Mouse (Mus musculus): ENCODE results near the gene Nr2e1.
A peak's percentile ranks its signal among the peaks of the same experiment; 100 is the strongest.

Nr2e1 gene

GRCm38 (mm10) chr10:42613639-42614381, 30.4 kb upstream of the Nr2e1 start:
- no peaks in the 10 kb centered on the region for H3K9me3 ChIP-seq (ENCODE audit: low read length)
- H3K4me3 ChIP-seq (replicated peaks; ENCODE audit: low read length), result peak overlapping the region; percentile 55; the same call in 1 of the 2 replicates
- H3K27me3 ChIP-seq (ENCODE audit: insufficient read depth, low read length), result peaks cover 79% of the 10 kb centered on the region
- TF ChIP-seq POU5F1 (IDR thresholded peaks at IDR 0.05; ENCODE audit: borderline replicate concordance, low read length) (no peak), CTCF (conservative IDR thresholded peaks at IDR 0.05; ENCODE audit: low read length) (no peak), NANOG (IDR thresholded peaks at IDR 0.05; ENCODE audit: borderline replicate concordance, low read length) (no peak)
- H3K36me3 ChIP-seq (ENCODE audit: insufficient read depth, low read length), result no peaks in the 10 kb centered on the region
- peaks cover 23% of the 10 kb centered on the region for H3K4me1 ChIP-seq (replicated peaks; ENCODE audit: low read depth, low read length)

- TF ChIP-seq NANOG (IDR thresholded peaks at IDR 0.05; ENCODE audit: borderline replicate concordance, low read length), result no peak
- no peak for TF ChIP-seq CTCF (conservative IDR thresholded peaks at IDR 0.05; ENCODE audit: low read length)
- TF ChIP-seq POU5F1 (IDR thresholded peaks at IDR 0.05; ENCODE audit: borderline replicate concordance, low read length), result no peak
- Histone ChIP-seq H3K4me1 (replicated peaks; ENCODE audit: low read depth, low read length) (peaks cover 23% of the 10 kb centered on the region), H3K9me3 (ENCODE audit: low read length) (peaks cover 6% of the 10 kb centered on the region), H3K27me3 (ENCODE audit: insufficient read depth, low read length) (peaks cover 73% of the 10 kb centered on the region), H3K36me3 (ENCODE audit: insufficient read depth, low read length) (no peaks in the 10 kb centered on the region), H3K4me3 (replicated peaks; ENCODE audit: low read length) (no peak overlapping the region)
These were observed 29.6 kb upstream of the Nr2e1 start for GRCm38 (mm10) chr10:42613075-42613474.

GRCm38 (mm10) chr10:42606757-42607156, 23.3 kb upstream of the Nr2e1 start:
- no peak for TF ChIP-seq CTCF (conservative IDR thresholded peaks at IDR 0.05; ENCODE audit: low read length)
- TF ChIP-seq POU5F1 (IDR thresholded peaks at IDR 0.05; ENCODE audit: borderline replicate concordance, low read length), result no peak
- no peak for TF ChIP-seq NANOG (IDR thresholded peaks at IDR 0.05; ENCODE audit: borderline replicate concordance, low read length)
- no peaks in the 10 kb centered on the region for H3K36me3 ChIP-seq (ENCODE audit: insufficient read depth, low read length)
- peaks cover 34% of the 10 kb centered on the region for H3K27me3 ChIP-seq (ENCODE audit: insufficient read depth, low read length)
- H3K4me3 ChIP-seq (replicated peaks; ENCODE audit: low read length), result no peak overlapping the region
- peaks cover 21% of the 10 kb centered on the region for H3K9me3 ChIP-seq (ENCODE audit: low read length)
- H3K4me1 ChIP-seq (replicated peaks; ENCODE audit: low read depth, low read length), result no peaks in the 10 kb centered on the region

GRCm38 (mm10) chr10:42604874-42605273, 21.4 kb upstream of the Nr2e1 start:
- Histone ChIP-seq H3K27me3 (ENCODE audit: insufficient read depth, low read length) (peaks cover 23% of the 10 kb centered on the region), H3K4me1 (replicated peaks; ENCODE audit: low read depth, low read length) (no peaks in the 10 kb centered on the region), H3K9me3 (ENCODE audit: low read length) (peaks cover 21% of the 10 kb centered on the region), H3K4me3 (replicated peaks; ENCODE audit: low read length) (no peak overlapping the region), H3K36me3 (ENCODE audit: insufficient read depth, low read length) (no peaks in the 10 kb centered on the region)
- TF ChIP-seq POU5F1 (IDR thresholded peaks at IDR 0.05; ENCODE audit: borderline replicate concordance, low read length) (no peak), CTCF (conservative IDR thresholded peaks at IDR 0.05; ENCODE audit: low read length) (peak; percentile 65), NANOG (IDR thresholded peaks at IDR 0.05; ENCODE audit: borderline replicate concordance, low read length) (no peak)

GRCm38 (mm10) chr10:42601556-42601955, 18.1 kb upstream of the Nr2e1 start:
- Histone ChIP-seq H3K4me1 (replicated peaks; ENCODE audit: low read depth, low read length) (no peaks in the 10 kb centered on the region), H3K36me3 (ENCODE audit: insufficient read depth, low read length) (no peaks in the 10 kb centered on the region), H3K4me3 (replicated peaks; ENCODE audit: low read length) (no peak overlapping the region), H3K9me3 (ENCODE audit: low read length) (no peaks in the 10 kb centered on the region), H3K27me3 (ENCODE audit: insufficient read depth, low read length) (peaks cover 24% of the 10 kb centered on the region)
- TF ChIP-seq NANOG (IDR thresholded peaks at IDR 0.05; ENCODE audit: borderline replicate concordance, low read length) (no peak), CTCF (conservative IDR thresholded peaks at IDR 0.05; ENCODE audit: low read length) (peak; percentile 79)

GRCm38 (mm10) chr10:42598615-42599014, 15.2 kb upstream of the Nr2e1 start:
- Histone ChIP-seq H3K27me3 (ENCODE audit: insufficient read depth, low read length) (peaks cover 44% of the 10 kb centered on the region), H3K36me3 (ENCODE audit: insufficient read depth, low read length) (no peaks in the 10 kb centered on the region), H3K9me3 (ENCODE audit: low read length) (no peaks in the 10 kb centered on the region), H3K4me3 (replicated peaks; ENCODE audit: low read length) (no peak overlapping the region), H3K4me1 (replicated peaks; ENCODE audit: low read depth, low read length) (no peaks in the 10 kb centered on the region)
- TF ChIP-seq NANOG (IDR thresholded peaks at IDR 0.05; ENCODE audit: borderline replicate concordance, low read length), result no peak

GRCm38 (mm10) chr10:42593201-42593600, 9.8 kb upstream of the Nr2e1 start:
- H3K4me1 ChIP-seq (replicated peaks; ENCODE audit: low read depth, low read length), result peaks cover 28% of the 10 kb centered on the region
- no peaks in the 10 kb centered on the region for H3K9me3 ChIP-seq (ENCODE audit: low read length)
- no peaks in the 10 kb centered on the region for H3K36me3 ChIP-seq (ENCODE audit: insufficient read depth, low read length)
- TF ChIP-seq CTCF (conservative IDR thresholded peaks at IDR 0.05; ENCODE audit: low read length), result no peak
- no peak for TF ChIP-seq POU5F1 (IDR thresholded peaks at IDR 0.05; ENCODE audit: borderline replicate concordance, low read length)
- no peak for TF ChIP-seq NANOG (IDR thresholded peaks at IDR 0.05; ENCODE audit: borderline replicate concordance, low read length)
- H3K4me3 ChIP-seq (replicated peaks; ENCODE audit: low read length), result no peak overlapping the region
- peaks cover 88% of the 10 kb centered on the region for H3K27me3 ChIP-seq (ENCODE audit: insufficient read depth, low read length)

- Histone ChIP-seq H3K36me3 (ENCODE audit: insufficient read depth, low read length) (no peaks in the 10 kb centered on the region), H3K27me3 (ENCODE audit: insufficient read depth, low read length) (peaks cover 92% of the 10 kb centered on the region), H3K4me1 (replicated peaks; ENCODE audit: low read depth, low read length) (peaks cover 28% of the 10 kb centered on the region), H3K9me3 (ENCODE audit: low read length) (no peaks in the 10 kb centered on the region), H3K4me3 (replicated peaks; ENCODE audit: low read length) (peak overlapping the region; percentile 67)
- TF ChIP-seq CTCF (conservative IDR thresholded peaks at IDR 0.05; ENCODE audit: low read length) (no peak), POU5F1 (IDR thresholded peaks at IDR 0.05; ENCODE audit: borderline replicate concordance, low read length) (no peak), NANOG (IDR thresholded peaks at IDR 0.05; ENCODE audit: borderline replicate concordance, low read length) (no peak)
These were observed 8.7 kb upstream of the Nr2e1 start for GRCm38 (mm10) chr10:42591993-42592686.
